Mouse (Mus musculus): ENCODE results near the gene Bmp2k.
A peak's percentile ranks its signal among the peaks of the same experiment; 100 is the strongest.

Gene Bmp2k

GRCm38 (mm10) chr5:96972474-96973130 is 24.9 kb upstream of the Bmp2k start:
- DNase-seq (ENCODE audit: low read depth, low spot score) = no peak

- DNase-seq (ENCODE audit: low read depth, low spot score) = no peak
Measured at GRCm38 (mm10) chr5:96973714-96974113, 23.8 kb upstream of the Bmp2k start.

- no peak for DNase-seq (ENCODE audit: low read depth, low spot score)
Measured at GRCm38 (mm10) chr5:96974661-96975060, 22.8 kb upstream of the Bmp2k start.

GRCm38 (mm10) chr5:96975112-96975511 is 22.4 kb upstream of the Bmp2k start:
- no peak for DNase-seq (ENCODE audit: low read depth, low spot score)

GRCm38 (mm10) chr5:96976150-96976549 is 21.3 kb upstream of the Bmp2k start:
- no peak for DNase-seq (ENCODE audit: low read depth, low spot score)

GRCm38 (mm10) chr5:96979296-96980007 is 18.0 kb upstream of the Bmp2k start:
- no peak for DNase-seq (ENCODE audit: low read depth, low spot score)

GRCm38 (mm10) chr5:96980008-96980634 is 17.4 kb upstream of the Bmp2k start:
- no peak for DNase-seq (ENCODE audit: low read depth, low spot score)

- no peak for DNase-seq (ENCODE audit: low read depth, low spot score)
Measured at GRCm38 (mm10) chr5:96981987-96982386, 15.5 kb upstream of the Bmp2k start.

- no peak for DNase-seq (ENCODE audit: low read depth, low spot score)
Measured at GRCm38 (mm10) chr5:96983142-96983541, 14.3 kb upstream of the Bmp2k start.

- DNase-seq (ENCODE audit: low read depth, low spot score) = no peak
Measured at GRCm38 (mm10) chr5:96986850-96987249, 10.6 kb upstream of the Bmp2k start.

- no peak for DNase-seq (ENCODE audit: low read depth, low spot score)
Measured at GRCm38 (mm10) chr5:96988880-96989279, 8.6 kb upstream of the Bmp2k start.

GRCm38 (mm10) chr5:96991156-96991555 is 6.3 kb upstream of the Bmp2k start:
- DNase-seq (ENCODE audit: low read depth, low spot score) = no peak

- DNase-seq (ENCODE audit: low read depth, low spot score) = no peak
Measured at GRCm38 (mm10) chr5:96992651-96993050, 4.8 kb upstream of the Bmp2k start.

GRCm38 (mm10) chr5:96993057-96993456 is 4.4 kb upstream of the Bmp2k start:
- DNase-seq (ENCODE audit: low read depth, low spot score) = no peak

GRCm38 (mm10) chr5:96995791-96996190 is 1.7 kb upstream of the Bmp2k start:
- DNase-seq (ENCODE audit: low read depth, low spot score) = peak; percentile 25

GRCm38 (mm10) chr5:96996401-96997309 is 834 bp upstream of the Bmp2k start:
- no peak for DNase-seq (ENCODE audit: low read depth, low spot score)

GRCm38 (mm10) chr5:96997802-96998565 is 495 bp downstream of the Bmp2k start:
- DNase-seq (ENCODE audit: low read depth, low spot score) = no peak

- no peak for DNase-seq (ENCODE audit: low read depth, low spot score)
Measured at GRCm38 (mm10) chr5:96998566-96998907, 1.0 kb downstream of the Bmp2k start.

- no peak for DNase-seq (ENCODE audit: low read depth, low spot score)
Measured at GRCm38 (mm10) chr5:96999601-97000000, 2.1 kb downstream of the Bmp2k start.

- no peak for DNase-seq (ENCODE audit: low read depth, low spot score)
Measured at GRCm38 (mm10) chr5:97000524-97000923, 3.0 kb downstream of the Bmp2k start.

GRCm38 (mm10) chr5:97001153-97001552 is 3.7 kb downstream of the Bmp2k start:
- no peak for DNase-seq (ENCODE audit: low read depth, low spot score)
